Mouse (Mus musculus): ENCODE data around the gene Cd244a. TPM values are rescaled to one million over a fixed set of nuclear protein-coding genes. Genes with fewer than 3 reads are reported as not detected.

The Cd244a gene
- total and polyA plus RNA-seq, 3 experiments = 0.21 to 0.64 (median 0.41) TPM

DNA sequence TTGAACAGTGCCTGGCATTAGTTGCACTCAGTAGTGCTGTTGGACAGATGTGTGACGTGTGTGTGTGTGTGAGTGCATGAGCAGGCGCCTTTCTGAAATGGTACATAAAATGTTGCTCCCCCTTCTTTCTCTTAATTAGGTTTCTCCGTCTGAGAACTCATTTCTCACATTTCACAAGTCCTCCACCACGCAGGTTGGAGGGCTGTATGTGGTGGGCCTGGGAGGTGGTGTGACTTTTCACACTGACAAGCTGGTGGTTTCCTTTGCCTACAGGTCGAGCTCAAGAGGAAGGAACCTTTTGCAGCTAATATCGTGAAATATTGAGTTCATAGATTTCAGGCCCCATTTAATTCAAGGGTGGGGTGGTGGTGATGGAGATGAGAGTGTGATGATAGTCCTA lies 70.2 kb downstream of the Cd244a start:
- no peak overlapping the region for H3K4me3 ChIP-seq (replicated peaks in 1 of 3; ENCODE audit: low read depth in 2 of 3, low read length in 2 of 3, poor library complexity in 1 of 3)
- no peak for DNase-seq (ENCODE audit: extremely low read depth)
- no peak overlapping the region for H3K27ac ChIP-seq (ENCODE audit: insufficient read depth, low read depth)
- H3K27me3 ChIP-seq (replicated peaks) = no peaks in the 10 kb centered on the region
- no peak overlapping the region for H3K4me2 ChIP-seq (ENCODE audit: insufficient read depth, low read depth, poor library complexity, severe bottlenecking)
- TF ChIP-seq TCF12 (IDR thresholded peaks at IDR 0.05; ENCODE audit: low read depth, low read length) = no peak
- no peaks in the 10 kb centered on the region for H3K79me2 ChIP-seq (replicated peaks; ENCODE audit: control insufficient read depth, extremely low read depth, insufficient read depth, poor library complexity, severe bottlenecking)
- in situ Hi-C loops (cut with MboI; ENCODE audit: low pct_ligation_motif_present, low pct_unique_long_range_greater_than_20kb, low sequenced_read_pairs) (no loop called here), dilution Hi-C loops (cut with MboI; ENCODE audit: extremely low pct_ligation_motif_present, extremely low pct_unique_long_range_greater_than_20kb, low sequenced_read_pairs) (no loop called here)
- peaks cover under 1% of the 10 kb centered on the region for H3K9me3 ChIP-seq (replicated peaks; ENCODE audit: low read length)
- H3K36me3 ChIP-seq (replicated peaks in 1 of 2; ENCODE audit: control insufficient read depth in 1 of 2, insufficient read depth in 1 of 2, low read length in 1 of 2) = peaks cover 0 to 2% of the 10 kb centered on the region in 2 experiments
- no peak overlapping the region for H3K9ac ChIP-seq (ENCODE audit: insufficient read depth, low read depth)
- peaks cover 3 to 17% of the 10 kb centered on the region in 2 experiments; a peak in 3 of 4 replicates for H3K4me1 ChIP-seq (ENCODE audit: control insufficient read depth in 1 of 2, insufficient read depth in 2 of 2)

DNA sequence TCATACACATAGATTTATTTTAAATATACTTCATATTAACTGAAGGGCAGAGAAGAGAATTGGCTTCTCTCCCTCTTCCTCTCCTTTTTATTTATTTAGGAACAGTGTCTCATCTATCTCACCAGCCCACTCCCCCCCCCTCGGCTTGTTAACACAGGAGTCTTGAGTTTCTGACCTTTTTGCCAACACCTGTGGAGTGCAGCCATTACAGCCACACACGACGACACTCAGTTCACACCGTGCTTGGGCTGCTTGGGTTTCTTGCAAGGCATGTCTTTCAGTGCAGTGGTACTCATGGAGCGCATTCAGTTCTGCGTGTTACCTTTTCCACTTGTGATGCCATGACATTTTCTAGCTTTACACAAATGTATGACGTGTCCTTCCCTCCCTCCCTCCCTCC lies 71.0 kb downstream of the Cd244a start:
- Histone ChIP-seq H3K27ac (ENCODE audit: insufficient read depth, low read depth) (no peak overlapping the region), H3K27me3 (replicated peaks) (no peaks in the 10 kb centered on the region), H3K4me2 (ENCODE audit: insufficient read depth, low read depth, poor library complexity, severe bottlenecking) (no peak overlapping the region), H3K36me3 (replicated peaks in 1 of 2; ENCODE audit: control insufficient read depth in 1 of 2, insufficient read depth in 1 of 2, low read length in 1 of 2) (peaks cover 0 to 7% of the 10 kb centered on the region in 2 experiments), H3K4me1 (ENCODE audit: control insufficient read depth in 1 of 2, insufficient read depth in 2 of 2) (peaks cover 3 to 18% of the 10 kb centered on the region in 2 experiments; a peak in 3 of 4 replicates), H3K4me3 (replicated peaks in 1 of 3; ENCODE audit: low read depth in 2 of 3, low read length in 2 of 3, poor library complexity in 1 of 3) (no peak overlapping the region), H3K9me3 (replicated peaks; ENCODE audit: low read length) (no peaks in the 10 kb centered on the region), H3K9ac (ENCODE audit: insufficient read depth, low read depth) (no peak overlapping the region), H3K79me2 (replicated peaks; ENCODE audit: control insufficient read depth, extremely low read depth, insufficient read depth, poor library complexity, severe bottlenecking) (no peaks in the 10 kb centered on the region)
- in situ Hi-C loops (cut with MboI; ENCODE audit: low pct_ligation_motif_present, low pct_unique_long_range_greater_than_20kb, low sequenced_read_pairs) (no loop called here), dilution Hi-C loops (cut with MboI; ENCODE audit: extremely low pct_ligation_motif_present, extremely low pct_unique_long_range_greater_than_20kb, low sequenced_read_pairs) (no loop called here)
- DNase-seq (ENCODE audit: extremely low read depth) = no peak
- TF ChIP-seq JUN (IDR thresholded peaks at IDR 0.05; ENCODE audit: insufficient read depth, low read depth, low read length) (no peak), SIN3A (IDR thresholded peaks at IDR 0.05; ENCODE audit: low read length) (no peak), CTCF (conservative IDR thresholded peaks at IDR 0.05 in 1 of 2, IDR thresholded peaks at IDR 0.05 in 1 of 2; ENCODE audit: low read depth in 2 of 2, low read length in 2 of 2) (no peak), BHLHE40 (IDR thresholded peaks at IDR 0.05; ENCODE audit: low read depth, low read length) (no peak), ZKSCAN1 (IDR thresholded peaks at IDR 0.05; ENCODE audit: borderline replicate concordance, low read depth, low read length) (no peak), GABPA (IDR thresholded peaks at IDR 0.05; ENCODE audit: insufficient replicate concordance, low read depth, low read length) (no peak), CHD2 (IDR thresholded peaks at IDR 0.05; ENCODE audit: low read length) (no peak), ELF1 (IDR thresholded peaks at IDR 0.05; ENCODE audit: low read depth, low read length) (no peak), TBP (conservative IDR thresholded peaks at IDR 0.05; ENCODE audit: low read depth, low read length) (no peak), UBTF (IDR thresholded peaks at IDR 0.05; ENCODE audit: low read depth, low read length) (no peak), SMC3 (IDR thresholded peaks at IDR 0.05; ENCODE audit: low read depth, low read length) (no peak), MXI1 (IDR thresholded peaks at IDR 0.05; ENCODE audit: low read depth, low read length) (no peak), NRF1 (IDR thresholded peaks at IDR 0.05; ENCODE audit: low read depth, low read length) (no peak), HCFC1 (IDR thresholded peaks at IDR 0.05; ENCODE audit: low read depth, low read length) (no peak), ZMIZ1 (IDR thresholded peaks at IDR 0.05; ENCODE audit: low read depth, low read length) (no peak)

All from CH12.LX (cell line).